Mouse (Mus musculus): ENCODE data around the gene Daam1. TPM values are rescaled to one million over a fixed set of nuclear protein-coding genes. Genes with fewer than 3 reads are reported as not detected.

Daam1 gene
- polyA plus RNA-seq, 2 experiments: 10.7 to 11.8 TPM

DNA sequence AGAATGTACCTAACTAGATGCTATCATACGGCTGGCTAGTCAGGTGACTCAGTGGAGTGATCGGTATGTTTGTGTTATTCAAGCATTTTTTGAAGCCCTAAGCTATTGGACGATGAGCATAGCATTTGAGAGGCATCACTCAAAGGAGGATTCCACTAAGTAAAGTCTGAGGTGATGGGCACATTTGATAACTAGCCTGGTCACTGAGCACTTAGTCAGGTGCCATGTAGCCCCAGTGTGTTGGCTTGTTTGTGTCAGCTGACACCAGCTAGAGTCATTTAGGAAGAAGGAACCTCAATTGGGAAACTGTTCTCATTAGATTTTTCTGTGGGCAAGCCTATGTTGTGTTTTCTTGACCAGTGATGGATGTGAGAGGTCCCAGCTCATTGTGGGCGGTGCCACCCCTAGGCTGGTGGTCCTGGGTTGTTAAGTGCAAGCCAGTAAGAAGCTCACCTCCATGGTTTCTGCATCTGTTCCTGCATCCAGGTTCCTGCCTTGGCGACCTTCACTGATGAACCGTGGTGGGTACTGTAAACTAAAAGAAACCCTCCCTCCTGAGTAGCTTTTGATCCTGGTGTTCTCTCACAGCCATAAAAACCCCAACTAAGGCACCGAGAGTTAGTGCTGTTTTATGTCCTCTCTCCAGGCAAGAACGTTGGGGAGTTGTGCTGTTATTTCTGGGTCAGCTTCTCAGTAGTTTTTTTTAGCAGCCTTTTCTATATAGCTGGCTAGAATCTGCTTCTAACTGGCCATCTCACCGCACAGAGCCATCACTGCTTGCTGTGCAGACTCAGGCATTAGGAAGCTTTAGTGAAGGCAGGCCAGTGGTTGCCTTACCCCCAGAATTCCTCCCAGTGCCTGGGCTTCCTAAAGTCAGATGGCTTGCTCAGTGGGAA, 36.7 kb downstream of the Daam1 start:
- Histone ChIP-seq H3K27me3 (ENCODE audit: control insufficient read depth, insufficient read depth, low read length) (no peaks in the 10 kb centered on the region), H3K4me2 (replicated peaks; ENCODE audit: low read depth, low read length, severe bottlenecking) (no peak overlapping the region), H3K4me3 (replicated peaks; ENCODE audit: low read length) (no peak overlapping the region), H3K9ac (ENCODE audit: low read depth, low read length, severe bottlenecking) (no peak overlapping the region), H3K27ac (replicated peaks; ENCODE audit: low read depth, low read length) (no peak overlapping the region), H3K4me1 (ENCODE audit: control insufficient read depth, insufficient read depth, low read length) (peaks cover 42% of the 10 kb centered on the region), H3K36me3 (ENCODE audit: control insufficient read depth, insufficient read depth, low read length) (peaks cover 4% of the 10 kb centered on the region; the same call in 1 of the 2 replicates), H3K9me3 (ENCODE audit: control insufficient read depth, low read length) (no peaks in the 10 kb centered on the region)
- DNase-seq (ENCODE audit: low spot score): no peak
- ATAC-seq (ENCODE audit: low FRiP score, low read depth): no peak
- TF ChIP-seq POLR2A (IDR thresholded peaks at IDR 0.05; ENCODE audit: borderline replicate concordance, extremely low read depth, insufficient read depth, insufficient read length): no peak
- 44% methylated on average over 9 of the region's 9 CpGs for WGBS

DNA sequence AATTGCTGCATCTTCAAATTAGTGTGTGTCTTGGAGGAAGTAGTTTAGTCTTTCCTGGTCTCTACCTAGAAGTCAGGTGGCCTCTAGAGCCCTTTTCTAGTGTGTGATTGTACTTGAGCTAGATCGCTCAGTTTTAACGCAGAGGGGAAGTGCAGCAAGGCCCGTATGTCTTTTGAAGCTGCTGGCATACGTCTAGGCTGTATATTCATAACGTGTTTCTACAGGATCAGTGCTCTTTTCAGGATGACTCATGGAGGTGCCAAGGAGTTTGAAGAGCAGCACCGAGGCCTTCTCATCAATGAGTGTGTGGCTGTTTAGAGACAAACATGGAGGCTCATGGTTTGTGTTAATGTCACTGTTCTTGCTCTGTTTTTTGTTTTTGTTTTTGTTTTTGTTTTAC, 39.8 kb downstream of the Daam1 start:
- no peak for TF ChIP-seq POLR2A (IDR thresholded peaks at IDR 0.05; ENCODE audit: borderline replicate concordance, extremely low read depth, insufficient read depth, insufficient read length)
- Histone ChIP-seq H3K36me3 (ENCODE audit: control insufficient read depth, insufficient read depth, low read length) (peaks cover 4% of the 10 kb centered on the region; the same call in 1 of the 2 replicates), H3K27me3 (ENCODE audit: control insufficient read depth, insufficient read depth, low read length) (no peaks in the 10 kb centered on the region), H3K27ac (replicated peaks; ENCODE audit: low read depth, low read length) (no peak overlapping the region), H3K4me2 (replicated peaks; ENCODE audit: low read depth, low read length, severe bottlenecking) (no peak overlapping the region), H3K4me3 (replicated peaks; ENCODE audit: low read length) (no peak overlapping the region), H3K9me3 (ENCODE audit: control insufficient read depth, low read length) (no peaks in the 10 kb centered on the region), H3K9ac (ENCODE audit: low read depth, low read length, severe bottlenecking) (no peak overlapping the region), H3K4me1 (ENCODE audit: control insufficient read depth, insufficient read depth, low read length) (peaks cover 40% of the 10 kb centered on the region)
- no peak for DNase-seq (ENCODE audit: low spot score)
- WGBS: 74% methylated on average over 6 of the region's 6 CpGs
- no peak for ATAC-seq (ENCODE audit: low FRiP score, low read depth)

DNA sequence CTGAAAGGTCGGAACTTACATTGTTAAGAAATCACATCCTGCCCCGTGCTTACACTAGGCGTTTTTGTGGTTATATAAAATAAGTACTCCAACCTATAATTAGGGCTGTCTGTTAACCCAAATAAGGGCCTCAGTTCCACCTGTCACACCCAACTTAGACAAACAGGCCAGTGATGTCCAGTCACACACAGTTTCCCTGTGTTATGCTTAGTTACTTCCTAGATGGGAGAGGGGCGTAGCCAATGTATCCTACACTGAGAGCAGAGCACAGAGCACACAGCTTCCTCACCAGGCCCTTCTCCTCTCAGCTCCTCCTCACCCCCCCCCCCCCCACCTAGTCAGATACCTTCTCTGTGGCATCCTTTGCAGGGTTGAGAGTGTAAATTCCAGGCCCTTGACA, 41.5 kb downstream of the Daam1 start:
- no peak for DNase-seq (ENCODE audit: low spot score)
- no peak overlapping the region for H3K4me3 ChIP-seq (replicated peaks; ENCODE audit: low read length)
- no peaks in the 10 kb centered on the region for H3K9me3 ChIP-seq (ENCODE audit: control insufficient read depth, low read length)
- H3K4me1 ChIP-seq (ENCODE audit: control insufficient read depth, insufficient read depth, low read length): peaks cover 37% of the 10 kb centered on the region
- 60% methylated on average over 4 of the region's 4 CpGs for WGBS
- H3K36me3 ChIP-seq (ENCODE audit: control insufficient read depth, insufficient read depth, low read length): peaks cover 4% of the 10 kb centered on the region; the same call in 1 of the 2 replicates
- ATAC-seq (ENCODE audit: low FRiP score, low read depth): no peak
- H3K9ac ChIP-seq (ENCODE audit: low read depth, low read length, severe bottlenecking): no peak overlapping the region
- no peaks in the 10 kb centered on the region for H3K27me3 ChIP-seq (ENCODE audit: control insufficient read depth, insufficient read depth, low read length)
- H3K4me2 ChIP-seq (replicated peaks; ENCODE audit: low read depth, low read length, severe bottlenecking): no peak overlapping the region
- no peak overlapping the region for H3K27ac ChIP-seq (replicated peaks; ENCODE audit: low read depth, low read length)
- no peak for TF ChIP-seq POLR2A (IDR thresholded peaks at IDR 0.05; ENCODE audit: borderline replicate concordance, extremely low read depth, insufficient read depth, insufficient read length)

DNA sequence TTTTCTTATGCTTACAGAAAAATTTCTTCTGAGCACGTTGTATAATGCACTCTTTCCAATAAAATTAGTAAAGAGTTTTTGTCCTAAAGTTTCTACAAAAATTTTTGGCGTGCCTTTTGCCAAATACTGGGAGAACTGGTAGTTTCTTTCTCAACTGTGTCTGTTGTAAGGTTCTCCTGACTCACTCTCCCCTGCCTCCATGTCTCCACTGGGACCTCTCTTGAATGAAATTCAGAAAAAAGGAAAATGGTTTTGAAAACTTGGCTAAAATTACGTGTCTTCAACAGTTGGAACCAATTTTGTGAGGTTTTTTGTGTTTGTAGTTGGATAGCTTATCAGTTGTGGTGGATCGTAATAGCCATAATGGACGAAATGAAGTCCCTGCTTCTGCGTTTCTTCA, 43.7 kb downstream of the Daam1 start:
- H3K4me3 ChIP-seq (replicated peaks; ENCODE audit: low read length): no peak overlapping the region
- H3K27ac ChIP-seq (replicated peaks; ENCODE audit: low read depth, low read length): no peak overlapping the region
- TF ChIP-seq POLR2A (IDR thresholded peaks at IDR 0.05; ENCODE audit: borderline replicate concordance, extremely low read depth, insufficient read depth, insufficient read length): no peak
- H3K9ac ChIP-seq (ENCODE audit: low read depth, low read length, severe bottlenecking): no peak overlapping the region
- H3K4me1 ChIP-seq (ENCODE audit: control insufficient read depth, insufficient read depth, low read length): peaks cover 21% of the 10 kb centered on the region
- no peaks in the 10 kb centered on the region for H3K9me3 ChIP-seq (ENCODE audit: control insufficient read depth, low read length)
- 81% methylated on average over 6 of the region's 6 CpGs for WGBS
- DNase-seq (ENCODE audit: low spot score) (no peak), ATAC-seq (ENCODE audit: low FRiP score, low read depth) (no peak)
- H3K27me3 ChIP-seq (ENCODE audit: control insufficient read depth, insufficient read depth, low read length): no peaks in the 10 kb centered on the region
- H3K4me2 ChIP-seq (replicated peaks; ENCODE audit: low read depth, low read length, severe bottlenecking): no peak overlapping the region
- H3K36me3 ChIP-seq (ENCODE audit: control insufficient read depth, insufficient read depth, low read length): peaks cover 4% of the 10 kb centered on the region; the same call in 1 of the 2 replicates

DNA sequence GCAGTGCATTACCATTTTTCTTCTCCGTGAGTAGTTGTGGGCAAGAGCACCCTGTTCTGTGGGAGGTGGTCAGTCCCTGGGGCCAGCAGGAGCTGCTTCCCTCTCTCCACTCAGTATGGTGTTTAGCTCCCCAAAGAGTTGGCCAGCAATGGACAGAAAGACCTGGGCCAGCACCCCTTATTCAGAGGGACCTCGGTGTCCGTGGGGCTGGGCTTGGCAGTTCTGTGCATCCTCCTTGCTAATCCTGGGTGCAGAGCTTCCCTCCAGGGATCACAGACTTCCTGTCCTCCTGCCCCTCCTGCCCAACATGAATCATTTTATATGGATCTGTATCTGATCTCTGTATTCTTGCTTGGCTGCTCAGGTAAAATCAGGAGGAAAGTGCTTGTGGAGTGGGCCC, 44.1 kb downstream of the Daam1 start:
- WGBS: 87% methylated on average over 3 of the region's 3 CpGs
- Histone ChIP-seq H3K27me3 (ENCODE audit: control insufficient read depth, insufficient read depth, low read length) (no peaks in the 10 kb centered on the region), H3K9me3 (ENCODE audit: control insufficient read depth, low read length) (no peaks in the 10 kb centered on the region), H3K4me2 (replicated peaks; ENCODE audit: low read depth, low read length, severe bottlenecking) (no peak overlapping the region), H3K36me3 (ENCODE audit: control insufficient read depth, insufficient read depth, low read length) (peaks cover 4% of the 10 kb centered on the region; the same call in 1 of the 2 replicates), H3K4me3 (replicated peaks; ENCODE audit: low read length) (no peak overlapping the region), H3K27ac (replicated peaks; ENCODE audit: low read depth, low read length) (no peak overlapping the region), H3K9ac (ENCODE audit: low read depth, low read length, severe bottlenecking) (no peak overlapping the region), H3K4me1 (ENCODE audit: control insufficient read depth, insufficient read depth, low read length) (peaks cover 21% of the 10 kb centered on the region)
- ATAC-seq (ENCODE audit: low FRiP score, low read depth) (no peak), DNase-seq (ENCODE audit: low spot score) (no peak)
- TF ChIP-seq POLR2A (IDR thresholded peaks at IDR 0.05; ENCODE audit: borderline replicate concordance, extremely low read depth, insufficient read depth, insufficient read length): no peak

All from limb, embryonic 14.5 days (tissue).